Mouse (Mus musculus) kidney, adult 2 months (tissue): ENCODE data around the gene Dcdc2a. TPM values are rescaled to one million over a fixed set of nuclear protein-coding genes. Genes with fewer than 3 reads are reported as not detected.

ENCODE experiments used
- DNase-seq: peaks from one replicate; pipeline ENCODE4 v3.0.0; 2021
- H3K27ac ChIP-seq: fragments of 200-500 bp; 2 replicates; pipeline ENCODE4 v1.5.1; 2012; ENCODE audit warnings: low read depth, low read length, control low read depth, inconsistent platforms; ENCODE audit not compliant: insufficient read depth
- H3K27me3 ChIP-seq: fragments of 200-500 bp; replicated peaks from 2 replicates; pipeline ENCODE4 v1.6.1; 2012; ENCODE audit warnings: mild to moderate bottlenecking, moderate library complexity, low read length, inconsistent platforms; ENCODE audit not compliant: control insufficient read depth, insufficient read depth
- H3K36me3 ChIP-seq: fragments of 200-500 bp; 2 replicates; pipeline ENCODE4 v1.6.1; 2012; ENCODE audit warnings: mild to moderate bottlenecking, moderate library complexity, low read length, inconsistent platforms; ENCODE audit not compliant: control insufficient read depth, insufficient read depth
- H3K4me1 ChIP-seq: fragments of 200-500 bp; 2 replicates; pipeline ENCODE4 v1.6.1; 2011; ENCODE audit warnings: low read length; ENCODE audit not compliant: control insufficient read depth, insufficient read depth
- H3K4me3 ChIP-seq: fragments of 200-500 bp; 2 replicates; pipeline ENCODE4 v1.5.1; 2011; ENCODE audit warnings: mild to moderate bottlenecking, low read depth, low read length, control low read depth; ENCODE audit not compliant: insufficient read depth
- CTCF ChIP-seq: fragments of 200-500 bp; conservative IDR thresholded peaks from 2 replicates; pipeline ENCODE4 v1.5.1; 2011; ENCODE audit warnings: low read depth, mild to moderate bottlenecking, control low read depth, low read length, moderate library complexity, mixed read lengths; ENCODE audit not compliant: insufficient read depth, insufficient read length
- POLR2A ChIP-seq: fragments of 200-500 bp; IDR thresholded peaks from one replicate; pipeline ENCODE4 v1.6.1; 2011; ENCODE audit warnings: low read depth, low read length, control low read depth
- WGBS: fragments of 180-500 bp; shearing (Covaris S2); methylation state at CpG from one replicate; pipeline ENCODE4 v1.1.7; 2018; 5-methylcytosine and 5-hydroxymethylcytosine counted together
- polyA plus RNA-seq: library from polyadenylated mRNA; depleted of rRNA; stranded (reverse); fragments of >200 nt; gene quantifications from 2 replicates; pipeline ENCODE4 v1.2.3, GENCODE M21; 2012

The Dcdc2a gene
- polyA plus RNA-seq, 1 experiment, result 1.6 TPM

DNA sequence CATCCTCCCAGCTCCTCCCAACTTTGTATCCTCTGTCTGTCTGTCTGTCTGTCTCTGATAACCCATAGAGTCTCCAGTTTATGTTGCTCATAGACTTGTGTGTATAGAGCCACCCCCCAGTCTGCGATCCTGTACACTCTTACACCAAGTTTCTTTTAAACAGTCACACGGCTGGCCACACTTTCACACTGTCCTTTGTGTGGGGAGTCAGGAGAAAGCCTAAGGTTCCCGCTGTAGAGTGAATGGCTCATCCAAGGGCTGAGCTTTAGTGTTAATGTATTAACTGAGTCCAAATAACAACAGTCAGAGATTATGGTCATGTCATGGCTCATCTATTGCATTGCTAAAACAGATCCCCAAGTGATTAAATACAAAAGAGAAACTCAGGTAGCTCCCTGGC, 87.3 kb downstream of the Dcdc2a start:
- Histone ChIP-seq H3K4me3 (no peak overlapping the region), H3K4me1 (no peaks in the 10 kb centered on the region; the same call in 1 of the 2 replicates), H3K27me3 (no peaks in the 10 kb centered on the region), H3K36me3 (no peaks in the 10 kb centered on the region), H3K27ac (no peak overlapping the region)
- TF ChIP-seq POLR2A (no peak), CTCF (no peak)
- 69% methylated on average over 3 of the region's 3 CpGs for WGBS
- no peak for DNase-seq

DNA sequence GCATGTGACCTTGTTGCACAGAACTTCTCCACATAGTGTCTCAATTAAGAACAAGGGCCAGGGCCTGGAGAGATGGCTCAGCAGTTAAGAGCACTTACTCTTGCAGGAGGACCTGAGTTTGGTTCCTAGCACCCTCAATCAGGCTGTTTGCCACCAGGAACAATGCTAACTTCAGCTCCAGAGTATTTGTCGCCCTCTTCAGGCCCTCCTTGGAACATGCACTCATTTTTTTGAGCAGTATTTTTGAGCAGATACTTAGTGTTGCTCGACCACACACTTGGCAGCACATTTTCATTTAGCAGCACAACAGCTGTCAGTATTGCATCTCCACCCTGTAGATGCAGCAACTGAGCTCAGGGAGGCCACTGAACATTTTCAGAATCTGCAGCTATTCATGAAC, 88.3 kb downstream of the Dcdc2a start:
- no peaks in the 10 kb centered on the region; the same call in 1 of the 2 replicates for H3K4me1 ChIP-seq
- no peak overlapping the region for H3K4me3 ChIP-seq
- WGBS, result 74% methylated on average over 2 of the region's 2 CpGs
- no peak overlapping the region for H3K27ac ChIP-seq
- TF ChIP-seq POLR2A (no peak), CTCF (no peak)
- H3K27me3 ChIP-seq, result no peaks in the 10 kb centered on the region
- no peaks in the 10 kb centered on the region for H3K36me3 ChIP-seq
- DNase-seq, result no peak

DNA sequence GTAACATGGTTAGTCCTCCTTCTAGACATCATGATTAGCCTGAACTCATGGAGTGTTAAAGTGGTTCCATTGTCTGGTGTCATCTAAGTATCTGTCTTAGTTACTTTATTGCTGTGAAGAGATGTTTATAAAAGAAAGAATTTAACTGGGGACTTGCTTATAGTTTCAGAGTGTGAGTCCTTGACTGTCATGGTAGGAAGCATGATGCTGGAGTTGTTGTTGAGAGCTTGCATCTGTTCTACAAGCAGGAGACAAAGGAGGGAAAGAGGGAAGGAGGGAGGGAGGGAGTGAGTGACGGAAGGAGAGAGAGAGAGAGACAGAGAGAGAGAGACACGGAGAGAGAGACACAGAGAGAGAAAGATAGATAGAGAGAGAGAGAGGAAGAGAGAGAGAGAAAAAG, 90.4 kb downstream of the Dcdc2a start:
- no peak overlapping the region for H3K27ac ChIP-seq
- no peaks in the 10 kb centered on the region for H3K36me3 ChIP-seq
- no peak for DNase-seq
- WGBS, result 85% methylated on average over 2 of the region's 2 CpGs
- peaks cover 5% of the 10 kb centered on the region for H3K4me1 ChIP-seq
- no peak overlapping the region for H3K4me3 ChIP-seq
- no peak for TF ChIP-seq CTCF
- no peak for TF ChIP-seq POLR2A
- no peaks in the 10 kb centered on the region for H3K27me3 ChIP-seq

DNA sequence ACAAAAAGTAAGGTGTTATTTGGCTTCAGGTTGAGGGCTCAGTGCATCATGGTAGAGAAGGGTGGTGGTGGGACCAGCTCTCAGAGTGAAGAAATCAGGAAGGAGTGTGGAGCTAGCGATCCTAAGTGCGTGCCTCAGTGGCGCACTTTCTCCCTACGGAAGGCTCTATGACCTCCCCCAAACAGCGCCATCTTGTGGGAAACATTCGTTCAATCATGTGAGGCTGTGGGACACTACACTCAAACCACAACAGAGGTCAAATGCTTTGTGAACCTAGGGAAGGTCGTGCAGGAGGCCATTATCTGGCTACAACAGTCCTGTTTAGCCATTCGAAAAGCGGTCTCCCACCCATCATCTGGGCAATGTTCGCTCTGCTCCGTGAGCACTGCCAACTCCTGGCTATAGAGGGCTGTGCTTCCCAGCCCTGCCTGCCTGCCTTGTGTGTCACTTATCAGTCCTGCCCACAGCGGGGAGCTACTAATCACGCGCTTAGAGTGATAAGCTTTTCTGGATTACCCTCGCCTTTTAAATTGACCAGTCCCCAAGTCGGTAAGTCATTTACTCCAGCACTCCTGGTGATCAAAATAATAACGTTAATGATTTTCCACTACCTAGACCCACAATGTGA, 94.5 kb downstream of the Dcdc2a start:
- no peak overlapping the region for H3K27ac ChIP-seq
- no peaks in the 10 kb centered on the region for H3K36me3 ChIP-seq
- no peak overlapping the region for H3K4me3 ChIP-seq
- WGBS, result 24% methylated on average over 17 of the region's 17 CpGs
- H3K4me1 ChIP-seq, result peaks cover 5% of the 10 kb centered on the region
- H3K27me3 ChIP-seq, result no peaks in the 10 kb centered on the region
- DNase-seq, result peak; percentile 18
- no peak for TF ChIP-seq CTCF
- TF ChIP-seq POLR2A, result no peak

DNA sequence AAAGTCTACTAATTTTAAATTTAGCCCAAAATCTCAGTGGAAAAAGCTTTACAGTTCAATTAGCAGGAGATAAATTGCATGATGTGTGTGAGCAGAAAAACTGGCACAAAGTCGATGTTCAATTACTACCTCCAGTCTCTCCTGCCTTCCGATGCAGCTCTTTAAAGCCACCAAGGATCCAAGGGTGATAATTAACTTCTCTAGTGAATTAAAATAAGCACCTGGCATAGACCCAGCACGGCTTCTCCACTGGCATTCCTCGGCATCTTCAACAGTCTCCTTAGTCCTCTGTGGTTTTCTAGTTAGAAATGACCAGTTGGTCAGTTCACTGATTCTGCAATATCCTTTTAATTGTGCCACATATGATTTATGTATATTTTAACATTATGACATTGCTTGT, 95.1 kb downstream of the Dcdc2a start:
- DNase-seq, result peak; percentile 84
- H3K4me1 ChIP-seq, result peaks cover 5% of the 10 kb centered on the region
- TF ChIP-seq POLR2A (no peak), CTCF (no peak)
- whole genome bisulfite sequencing, result 35% methylated on average over 4 of the region's 4 CpGs
- H3K36me3 ChIP-seq, result no peaks in the 10 kb centered on the region
- H3K27me3 ChIP-seq, result no peaks in the 10 kb centered on the region
- H3K27ac ChIP-seq, result no peak overlapping the region
- H3K4me3 ChIP-seq, result no peak overlapping the region

DNA sequence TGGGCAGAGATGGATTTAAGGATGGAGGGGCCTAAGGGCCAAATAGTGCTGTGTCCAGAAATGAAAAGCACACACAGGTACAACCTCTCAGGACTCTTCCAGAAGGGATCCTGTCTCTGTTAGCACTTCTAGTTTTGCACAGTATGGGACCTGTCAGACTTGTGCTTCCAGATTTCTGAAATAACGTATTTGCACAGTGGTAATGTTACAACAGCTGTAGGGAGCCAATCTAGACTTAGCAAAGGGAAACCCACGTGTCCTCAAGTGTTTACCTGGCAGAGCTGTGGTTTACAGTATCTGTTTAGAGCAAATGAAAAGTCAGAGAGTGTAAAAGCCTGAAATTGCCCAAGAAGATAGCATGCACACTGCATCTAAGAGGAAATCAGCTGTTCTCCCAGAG, 104.1 kb downstream of the Dcdc2a start:
- TF ChIP-seq CTCF (no peak), POLR2A (no peak)
- no peaks in the 10 kb centered on the region for H3K36me3 ChIP-seq
- DNase-seq, result no peak
- no peaks in the 10 kb centered on the region for H3K27me3 ChIP-seq
- 64% methylated on average over 2 of the region's 2 CpGs for WGBS
- H3K4me1 ChIP-seq, result no peaks in the 10 kb centered on the region
- H3K27ac ChIP-seq, result no peak overlapping the region
- no peak overlapping the region for H3K4me3 ChIP-seq

DNA sequence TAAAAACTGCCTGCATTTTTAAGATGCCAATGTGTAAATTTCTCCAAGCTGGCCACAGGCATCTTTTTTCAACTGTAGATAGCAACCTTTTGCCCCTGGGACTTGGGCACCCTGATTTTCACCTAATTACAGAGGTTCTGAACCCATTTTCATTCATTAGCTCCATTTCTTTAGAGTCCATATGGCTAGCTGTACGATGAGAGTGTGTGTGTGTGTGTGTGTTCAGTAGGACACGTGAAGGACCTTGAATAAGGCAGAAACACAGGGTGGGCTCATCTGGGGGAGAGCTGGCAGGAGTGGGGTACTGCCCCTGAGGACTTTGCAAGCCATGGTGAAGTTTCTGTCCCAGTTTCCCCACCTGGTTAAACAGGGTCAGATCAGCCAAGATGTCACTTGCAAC, 105.0 kb downstream of the Dcdc2a start:
- TF ChIP-seq POLR2A, result no peak
- no peak for TF ChIP-seq CTCF
- no peak overlapping the region for H3K4me3 ChIP-seq
- H3K4me1 ChIP-seq, result no peaks in the 10 kb centered on the region
- DNase-seq, result no peak
- H3K36me3 ChIP-seq, result no peaks in the 10 kb centered on the region
- H3K27ac ChIP-seq, result no peak overlapping the region
- no peaks in the 10 kb centered on the region for H3K27me3 ChIP-seq
- 86% methylated on average over 2 of the region's 2 CpGs for WGBS
